Mouse (Mus musculus): Measurements from ENCODE around the gene Trim72.

Trim72 gene

GRCm38 (mm10) chr7:128053061-128053460 is 49.3 kb downstream of the Trim72 start:
- no peak for DNase-seq (ENCODE audit: low spot score)

DNA sequence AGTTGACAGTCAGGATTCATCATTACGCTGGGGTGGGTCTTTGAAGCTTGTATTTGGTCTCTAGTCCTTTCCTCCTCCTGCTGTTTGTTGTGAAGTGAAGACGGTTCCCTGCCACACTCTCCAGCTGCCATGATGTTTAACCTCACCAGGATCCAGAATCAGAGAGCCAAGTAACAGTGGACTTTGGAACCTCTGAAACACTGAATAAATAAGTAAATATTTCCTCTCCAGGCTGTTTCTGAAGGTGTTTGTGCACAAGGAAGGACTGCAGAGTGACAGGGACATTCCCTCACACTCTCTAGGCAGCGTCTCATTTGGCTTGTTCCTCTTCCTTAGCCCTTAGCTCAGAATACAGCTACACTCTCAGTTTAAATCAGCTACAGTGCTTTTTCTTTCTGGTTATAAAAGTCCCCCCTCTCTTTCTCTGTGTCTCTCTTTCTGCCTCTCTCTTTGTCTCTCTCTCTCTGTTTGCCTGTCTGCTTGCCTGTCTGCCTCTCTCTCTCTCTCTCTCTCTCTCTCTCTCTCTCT is 53.2 kb downstream of the Trim72 start:
- no peak for DNase-seq (ENCODE audit: low spot score)

DNA sequence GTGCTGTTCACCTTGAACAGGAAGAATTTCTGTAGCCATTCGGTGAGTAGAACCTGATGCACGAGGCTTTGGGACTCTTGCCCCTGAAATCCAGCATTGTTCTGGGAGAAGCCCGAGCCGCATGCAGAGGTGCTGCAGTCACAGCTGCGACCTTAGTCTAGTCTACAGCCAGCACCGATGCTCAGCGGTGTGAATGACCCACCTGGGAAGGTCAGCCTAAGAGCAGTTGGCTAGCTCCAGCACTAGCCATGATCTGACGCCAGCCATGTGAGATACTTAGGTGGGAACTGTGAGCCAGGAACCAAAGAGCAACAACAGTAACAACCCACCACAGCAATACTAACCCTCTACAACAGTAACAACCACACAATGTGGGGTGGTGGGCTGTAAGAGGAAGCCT is 54.1 kb downstream of the Trim72 start:
- no peak for DNase-seq (ENCODE audit: low spot score)

GRCm38 (mm10) chr7:128058576-128058975 is 54.8 kb downstream of the Trim72 start:
- DNase-seq (ENCODE audit: low spot score), result no peak

DNA sequence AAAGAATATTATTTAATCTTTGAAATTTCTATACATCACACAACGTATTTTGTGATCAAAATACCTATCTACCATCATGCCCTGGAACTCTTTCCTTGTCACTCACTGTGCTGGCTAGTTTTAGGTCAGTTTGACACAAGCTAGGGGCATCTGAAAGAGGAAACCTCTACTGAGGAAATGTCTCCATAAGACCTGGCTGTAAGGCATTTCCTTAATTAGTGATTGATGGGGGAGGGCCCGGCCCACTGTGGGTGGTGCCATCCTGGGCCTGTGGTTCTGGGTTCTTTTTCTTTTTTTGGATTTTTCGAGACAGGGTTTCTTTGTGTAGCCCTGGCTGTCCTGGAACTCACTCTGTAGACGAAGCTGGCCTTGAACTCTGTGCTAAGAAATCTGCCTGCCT is 55.3 kb downstream of the Trim72 start:
- no peak for DNase-seq (ENCODE audit: low spot score)

Measured in lung, postnatal 25 days (tissue).